Mouse (Mus musculus): ENCODE measurements at regions not wholly inside any gene's neighbourhood (a gene's known extent, or its start where the extent isn't known, plus 50 kb on each side); places are given as distances from the start of the nearest gene placed in this dataset.
A peak's percentile ranks its signal among the peaks of the same experiment; 100 is the strongest.

DNA sequence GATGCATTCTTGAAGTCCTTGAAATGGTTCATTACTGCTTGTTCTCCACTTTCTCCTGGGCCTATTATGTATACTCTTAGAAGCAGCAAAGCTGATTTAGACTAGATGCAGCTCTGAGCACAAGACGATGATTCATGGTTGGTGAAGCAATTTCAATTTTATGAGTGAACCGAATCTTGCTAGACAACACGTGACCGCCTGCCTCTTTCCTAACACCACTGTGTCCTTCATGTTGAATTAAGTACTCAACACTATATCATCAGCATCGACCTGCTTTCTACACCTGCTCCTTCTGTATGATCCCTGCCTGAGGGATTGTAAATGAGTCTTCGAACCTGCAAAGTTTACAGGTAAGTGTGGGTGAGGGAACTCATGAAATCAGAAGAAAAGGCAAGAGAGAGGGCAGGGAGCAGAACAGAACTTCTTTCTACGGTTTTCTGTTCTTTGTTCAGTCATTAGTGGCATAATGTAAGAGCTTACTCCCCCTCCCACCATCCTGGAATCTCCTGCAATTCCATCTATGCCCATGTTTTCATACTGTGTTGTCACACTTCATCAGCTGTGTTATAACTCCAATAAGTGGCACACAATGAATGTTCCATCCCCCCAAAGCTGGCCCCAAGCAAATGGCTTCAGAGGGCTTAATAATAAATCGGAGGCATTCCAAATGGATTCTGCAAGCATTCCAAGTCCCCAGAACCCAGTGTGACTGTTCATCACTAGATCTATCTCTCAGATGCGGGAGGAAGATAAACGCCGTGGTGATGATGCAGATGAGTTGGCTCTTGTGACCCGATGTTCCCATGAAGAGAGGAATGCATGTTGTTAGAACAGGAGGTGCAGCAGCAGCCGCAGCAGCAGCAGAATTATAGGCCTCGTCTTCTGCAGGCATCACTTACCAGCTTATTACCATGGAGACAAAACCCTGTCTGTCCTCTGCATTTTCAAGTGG is 224.2 kb upstream of the Serp2 start:
- DNase-seq: peak; percentile 10

DNA sequence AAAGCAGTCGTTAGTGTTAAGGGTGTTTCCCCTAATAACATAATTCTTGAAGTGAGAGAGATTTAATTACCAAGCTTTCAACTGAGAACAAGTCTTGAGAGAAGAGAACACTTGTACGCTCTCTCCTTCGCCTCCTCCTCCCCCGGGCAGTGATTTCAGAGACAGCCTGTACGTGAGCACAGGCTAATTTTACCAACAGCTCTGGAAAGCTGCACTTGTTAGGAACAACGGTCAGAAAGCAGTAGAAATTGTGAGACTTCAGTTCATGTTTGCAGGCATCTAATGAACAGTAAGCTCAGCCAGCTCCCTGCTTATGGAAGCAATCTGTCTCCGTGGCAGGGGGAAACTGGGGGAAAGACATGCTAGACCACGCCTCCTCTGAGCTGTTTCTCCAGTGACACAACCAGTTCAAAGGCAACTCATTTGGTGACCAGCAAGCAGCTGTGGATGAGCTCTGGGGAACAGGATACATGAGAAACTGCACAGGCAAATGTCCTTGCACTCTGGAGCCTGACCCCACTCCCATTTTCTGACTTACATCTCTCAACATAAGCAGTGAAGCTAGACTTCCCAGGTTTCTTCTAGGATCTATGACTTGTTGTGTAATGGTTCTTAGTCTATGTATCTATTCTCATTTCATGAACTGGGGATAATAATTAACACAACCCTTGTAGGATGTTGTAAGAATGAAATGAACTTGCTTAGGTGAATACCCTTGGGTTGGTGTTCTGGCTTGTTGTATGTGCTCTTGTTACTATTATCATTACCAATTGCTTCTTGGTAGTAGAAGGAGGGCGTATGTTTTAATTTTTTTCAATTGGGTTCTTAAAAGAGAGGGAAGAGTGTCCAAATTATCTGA is 222.1 kb upstream of the Serp2 start:
- DNase-seq: peak; percentile 24

DNA sequence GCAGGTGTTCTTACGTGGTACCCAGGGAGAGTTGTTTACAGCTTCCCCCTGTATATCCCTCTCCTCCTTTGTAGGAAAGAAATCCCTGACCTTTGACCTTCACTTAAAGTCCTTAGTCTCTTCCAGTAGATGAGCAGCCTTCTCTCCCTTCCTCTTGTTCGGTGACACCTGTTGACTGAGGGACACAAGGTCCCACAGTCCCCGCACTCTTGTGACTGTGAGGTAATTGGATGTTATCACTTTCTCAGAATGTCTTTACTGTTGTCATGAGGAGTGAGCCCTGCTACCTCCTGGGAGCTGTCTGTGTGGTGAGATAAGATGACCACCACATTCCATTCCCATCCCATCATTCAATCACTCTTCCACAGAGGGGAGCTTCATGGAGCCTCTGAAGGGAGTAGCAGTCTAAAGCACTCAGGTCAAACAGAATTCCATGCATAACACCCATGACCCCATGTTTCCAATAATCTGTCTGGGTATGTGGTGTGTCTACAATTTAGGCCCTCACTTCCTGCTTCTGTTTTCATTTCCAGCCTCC is 218.8 kb upstream of the Serp2 start:
- no peak for DNase-seq

- DNase-seq: no peak
Measured at GRCm38 (mm10) chr14:76772781-76773438, 216.2 kb upstream of the Serp2 start.

DNA sequence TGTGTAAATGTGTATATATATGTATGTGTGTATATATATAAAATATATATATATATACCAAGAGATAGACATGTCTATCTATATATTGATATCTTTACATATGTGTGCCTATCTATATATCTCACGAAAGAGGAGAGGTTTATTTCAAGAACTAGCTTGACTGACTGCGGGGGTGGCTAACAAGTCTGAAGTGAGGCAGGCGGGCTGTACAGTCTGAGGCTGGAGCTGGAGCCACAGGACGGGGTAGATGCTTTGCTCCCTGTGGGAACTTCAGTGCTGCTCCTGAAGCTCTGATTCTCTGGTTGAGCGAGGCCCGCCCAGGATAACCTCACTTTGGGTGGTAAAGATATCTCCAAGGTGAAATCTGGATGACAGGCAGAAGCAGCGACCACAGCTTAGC is 213.4 kb upstream of the Serp2 start:
- DNase-seq: no peak

- no peak for DNase-seq
Measured at GRCm38 (mm10) chr14:76767301-76767700, 210.6 kb upstream of the Serp2 start.

DNA sequence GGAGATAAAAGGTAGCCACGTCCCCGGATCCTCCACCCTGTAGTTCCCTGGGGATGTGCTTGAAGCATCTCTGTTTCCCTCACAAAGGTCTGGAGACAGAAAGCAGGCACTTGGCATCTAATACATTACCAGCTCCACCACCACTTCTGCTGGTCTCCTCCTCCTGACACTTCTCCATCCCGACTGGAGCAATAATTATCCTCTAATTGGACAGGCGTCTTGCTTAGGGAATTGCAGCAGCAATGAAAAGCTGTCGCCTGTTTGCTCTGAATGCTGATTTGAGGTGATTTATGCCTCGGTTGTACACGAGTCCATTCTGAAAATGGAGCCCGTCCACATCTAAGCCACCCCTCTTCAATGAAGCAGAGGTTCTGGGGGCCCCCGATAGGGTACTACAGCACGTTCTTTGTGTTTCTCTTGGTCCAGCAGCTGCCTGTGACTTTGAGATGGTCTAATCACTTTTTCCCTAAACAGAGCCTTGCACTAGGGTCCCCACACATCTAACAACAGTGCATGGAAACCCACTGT is 209.6 kb upstream of the Serp2 start:
- no peak for DNase-seq

DNA sequence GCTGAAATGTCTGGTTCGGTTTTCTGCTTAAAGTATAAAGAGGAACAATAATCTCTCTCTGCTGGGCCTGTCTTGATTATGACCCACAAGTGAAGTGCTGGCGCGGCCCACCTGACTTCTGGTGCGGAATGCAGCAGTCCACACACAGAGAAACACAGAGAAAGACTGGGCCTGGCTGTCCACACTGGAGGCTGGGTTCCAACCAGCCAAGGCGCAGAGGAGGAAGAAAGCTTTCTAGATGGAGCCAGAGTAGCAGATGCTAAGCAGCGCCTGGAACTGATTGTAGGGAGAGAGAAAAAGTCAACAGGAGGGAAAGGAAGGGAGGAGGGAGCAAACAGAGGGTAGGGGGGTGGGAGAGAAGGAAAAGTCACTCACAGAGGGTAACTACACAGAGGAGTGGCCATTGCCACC is 208.4 kb upstream of the Serp2 start:
- DNase-seq: no peak

DNA sequence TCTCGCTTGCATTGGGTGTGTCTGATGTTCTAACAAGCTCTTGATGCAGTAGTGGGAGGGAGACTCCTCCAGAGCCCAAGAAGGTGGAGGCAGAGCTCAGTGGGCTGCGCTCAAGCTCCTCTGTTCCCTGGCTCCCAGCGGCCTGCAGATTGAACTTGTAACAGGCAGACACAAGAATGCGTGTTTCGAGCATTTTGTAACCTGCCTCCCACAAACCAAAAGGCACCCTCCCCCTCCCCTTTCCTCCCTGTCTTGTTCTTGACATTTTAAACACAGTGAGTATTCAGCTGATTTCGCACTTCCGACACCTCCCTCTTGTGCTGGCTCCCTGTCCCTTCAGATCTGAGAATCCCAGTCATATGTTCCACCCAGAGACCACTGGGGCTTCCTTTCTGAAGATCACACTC is 207.7 kb upstream of the Serp2 start:
- DNase-seq: peak; percentile 60

DNA sequence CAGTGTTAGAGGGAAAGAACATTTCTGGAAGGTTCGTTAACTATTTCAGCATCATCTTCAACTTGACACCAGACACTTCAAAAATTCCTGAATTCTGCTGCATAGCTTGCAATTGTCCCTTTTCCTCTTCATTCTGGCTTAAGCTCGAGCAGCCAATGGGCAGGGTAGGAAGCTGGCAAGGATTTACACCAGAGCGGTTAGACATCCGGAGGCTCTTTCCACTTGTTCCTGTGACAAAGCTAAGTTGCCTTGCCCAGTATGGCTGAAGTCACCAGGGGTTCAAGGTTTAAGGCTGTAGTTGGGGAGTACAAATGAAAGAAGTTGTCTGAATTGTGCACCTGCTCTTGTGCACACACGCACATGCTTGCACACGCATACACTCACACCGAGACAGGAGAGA is 206.8 kb upstream of the Serp2 start:
- no peak for DNase-seq

DNA sequence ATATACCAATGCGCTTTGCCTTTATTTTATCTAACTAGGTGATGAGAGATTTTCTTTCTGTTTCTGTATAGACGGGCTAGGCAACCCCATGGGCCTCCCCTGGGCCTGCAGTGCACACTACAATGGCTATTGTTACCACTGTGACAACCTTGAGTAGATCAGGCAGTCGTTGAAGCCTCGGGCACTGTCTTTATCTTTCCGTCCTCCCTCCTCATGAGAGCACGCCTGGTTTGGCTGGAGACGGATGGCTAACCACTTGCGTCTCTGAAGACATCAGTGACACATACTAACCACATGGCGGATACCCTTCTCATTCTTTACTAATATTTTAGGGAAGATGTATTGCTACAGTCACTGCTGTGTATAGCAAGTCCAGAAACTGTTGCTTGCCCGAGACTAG is 206.1 kb upstream of the Serp2 start:
- DNase-seq: no peak

- no peak for DNase-seq
Measured at GRCm38 (mm10) chr14:76761691-76762090, 205.0 kb upstream of the Serp2 start.

DNA sequence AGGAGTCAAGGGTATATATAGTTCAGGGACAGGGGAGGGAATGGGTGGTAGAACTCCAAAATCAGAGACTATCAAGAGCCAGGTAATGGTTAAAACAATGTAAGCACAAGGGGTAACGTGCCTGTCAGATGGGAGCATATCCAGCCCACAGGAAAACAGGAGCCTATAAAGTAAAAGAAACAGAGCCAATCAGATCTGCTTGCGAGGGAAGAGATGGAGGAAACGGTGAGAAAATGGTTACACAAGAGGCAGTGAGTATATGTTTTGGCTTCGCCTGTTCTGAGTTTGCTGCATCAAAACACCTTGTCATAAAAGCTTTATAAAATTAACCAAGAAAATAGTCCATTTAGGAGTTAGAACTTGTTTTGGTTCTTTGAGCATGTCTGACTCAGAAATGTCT is 204.6 kb upstream of the Serp2 start:
- DNase-seq: no peak

DNA sequence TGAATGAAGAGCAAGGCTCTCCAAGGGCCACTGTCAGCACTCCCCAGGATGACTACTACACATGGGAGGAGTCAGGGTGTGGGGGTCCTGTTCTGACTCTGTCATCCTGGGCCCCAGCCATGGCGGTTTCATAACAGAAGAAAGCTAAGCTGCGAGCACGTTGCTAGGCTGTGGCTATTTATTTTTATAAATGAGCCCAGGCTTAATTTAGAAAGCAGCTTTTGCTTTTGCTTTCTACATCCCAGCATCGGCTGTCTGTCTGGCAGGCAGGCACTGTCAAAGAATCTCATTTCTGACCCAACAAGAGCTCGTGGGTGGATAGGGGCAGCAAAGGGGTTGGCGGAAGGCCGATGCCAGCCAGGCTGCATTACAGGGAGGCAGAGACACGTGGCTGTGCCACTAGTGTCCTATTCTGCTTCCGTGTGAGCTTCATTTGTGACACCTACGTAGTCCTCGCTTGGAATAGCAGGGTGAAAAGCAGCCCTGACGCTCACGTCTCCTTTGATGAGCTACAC is 203.9 kb upstream of the Serp2 start:
- DNase-seq: peak; percentile 74

DNA sequence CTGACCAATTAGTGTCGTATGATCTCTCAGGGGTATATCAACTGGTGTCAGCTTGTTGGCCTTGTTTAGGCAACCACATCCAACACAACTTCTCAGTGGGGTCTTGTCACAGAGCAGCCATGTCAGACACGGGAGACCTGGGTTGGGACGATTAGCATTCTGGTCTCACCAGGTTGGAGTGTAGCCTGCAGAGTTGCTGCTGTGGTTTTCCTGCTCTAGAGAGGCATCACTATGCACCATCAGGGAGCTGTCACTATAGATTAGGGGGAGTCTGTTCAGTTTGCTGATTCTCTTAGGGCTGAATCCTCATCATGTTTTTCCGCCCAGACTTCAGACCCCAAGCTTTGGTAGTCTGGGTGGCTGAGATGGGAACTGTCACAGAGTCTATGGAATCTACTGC is 202.7 kb upstream of the Serp2 start:
- DNase-seq: no peak

DNA sequence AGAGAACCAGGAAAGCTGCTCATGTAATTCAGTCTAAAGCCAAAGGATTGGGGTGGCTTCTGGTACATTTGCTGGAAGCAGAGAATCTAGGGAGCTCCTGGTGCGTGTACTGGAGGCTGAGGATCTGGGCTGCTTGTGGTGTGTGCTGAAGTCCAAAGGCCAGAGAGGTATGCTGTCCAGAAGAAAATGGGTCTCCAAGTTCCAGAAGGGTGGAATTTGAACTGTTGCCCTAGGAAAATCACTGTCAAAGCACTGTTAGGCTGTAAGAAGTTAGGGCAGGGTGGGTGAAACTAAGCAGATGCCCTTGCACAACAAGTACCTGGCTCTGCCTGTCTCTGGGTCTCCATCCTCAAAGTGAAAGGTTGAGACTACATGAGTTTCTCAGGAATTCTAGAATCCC is 201.9 kb upstream of the Serp2 start:
- no peak for DNase-seq

DNA sequence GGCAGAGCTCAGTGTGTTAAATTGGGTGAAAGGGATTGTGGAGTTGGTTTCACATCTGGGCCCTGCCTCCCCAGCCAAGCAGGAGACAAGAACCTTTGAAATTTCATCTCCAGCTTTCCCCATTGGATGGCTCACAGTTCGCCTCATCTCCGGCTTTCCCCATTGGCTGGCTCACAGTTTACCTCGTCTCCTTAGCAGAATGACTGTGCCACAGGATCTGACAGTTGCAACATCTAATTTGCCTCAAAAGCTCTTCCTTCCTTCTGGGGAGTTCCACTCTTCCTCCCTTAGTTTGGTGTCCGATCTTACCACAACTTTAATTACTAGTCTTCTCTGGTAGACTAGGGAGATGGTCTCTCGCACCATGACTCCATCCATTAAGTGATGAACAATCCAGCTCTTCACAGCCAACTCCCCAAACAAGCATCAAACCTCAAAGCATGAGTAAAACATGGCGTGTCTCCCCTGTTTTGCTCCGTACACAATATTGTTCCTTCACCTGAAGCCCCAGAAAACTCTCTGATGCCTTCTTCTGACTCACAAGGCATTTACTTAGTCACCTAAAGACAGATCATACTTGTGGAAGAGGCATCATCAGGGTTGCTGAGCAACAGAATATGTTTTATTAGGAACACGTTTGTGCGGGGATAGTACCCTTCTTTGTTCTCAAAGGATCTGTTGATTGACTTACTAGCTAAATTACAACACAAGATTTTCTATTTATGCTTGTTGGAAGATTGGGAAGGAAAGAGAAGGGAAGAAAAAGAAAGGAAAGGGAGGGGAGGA is 199.1 kb upstream of the Serp2 start:
- DNase-seq: no peak

DNA sequence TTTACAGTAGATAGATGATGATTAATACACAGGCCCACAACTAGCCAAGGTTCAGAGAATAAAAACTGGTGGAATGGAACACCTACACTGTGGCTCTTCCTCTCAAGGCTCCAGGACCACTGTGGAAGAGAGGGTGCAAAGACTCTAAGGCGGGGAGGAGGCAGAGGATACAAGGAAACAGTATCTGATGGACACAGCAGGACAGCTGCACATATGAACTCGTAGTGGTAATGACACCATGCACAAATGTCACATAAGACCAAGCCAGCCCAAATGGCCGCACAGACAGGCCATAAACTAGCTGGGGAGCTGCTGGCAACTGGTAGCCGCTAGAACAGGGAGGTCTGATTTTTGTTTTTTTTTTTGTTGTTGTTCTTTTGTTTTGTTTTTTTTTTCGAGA is 197.0 kb upstream of the Serp2 start:
- no peak for DNase-seq

DNA sequence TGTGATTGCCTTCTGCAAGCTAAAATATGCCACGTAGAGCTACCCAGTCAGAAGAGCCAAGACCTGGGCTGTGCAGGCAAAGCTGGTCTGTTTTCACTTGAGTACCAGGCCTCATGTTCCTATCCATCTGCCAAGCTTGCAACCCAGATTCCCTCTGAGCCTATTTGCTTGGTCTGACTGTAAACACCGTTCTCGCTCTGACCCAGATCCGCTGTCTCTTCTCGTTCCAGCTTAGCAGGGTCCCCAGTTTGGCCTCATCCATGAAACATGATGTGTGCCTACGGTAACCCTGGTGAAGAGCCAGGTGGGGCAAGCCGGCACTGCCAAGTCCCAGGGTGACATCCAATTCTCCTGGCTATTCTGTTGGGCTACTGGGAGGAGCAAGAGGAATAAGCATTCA is 192.5 kb upstream of the Serp2 start:
- no peak for DNase-seq

DNA sequence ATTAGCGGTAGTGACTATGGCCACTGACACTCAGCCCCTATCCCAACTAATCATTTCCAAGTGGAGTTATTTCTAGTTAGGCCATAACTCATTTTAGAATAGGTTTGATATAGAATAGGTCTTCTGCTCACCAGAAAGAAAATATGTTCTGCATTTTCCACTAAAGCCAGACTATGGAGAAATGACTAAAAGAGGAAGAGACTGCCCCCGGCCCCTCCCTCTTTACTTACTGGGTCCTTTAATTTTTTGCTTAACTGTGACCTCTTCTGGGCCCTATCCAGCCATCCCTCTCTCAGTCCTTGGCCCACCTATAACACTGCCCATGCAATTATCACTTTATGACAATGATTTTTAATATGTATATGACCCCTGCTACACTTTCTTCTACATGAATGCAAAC is 192.0 kb upstream of the Serp2 start:
- DNase-seq: no peak

GRCm38 (mm10) chr14:76747814-76748213 is 191.1 kb upstream of the Serp2 start:
- no peak for DNase-seq

- DNase-seq: no peak
Measured at GRCm38 (mm10) chr14:76746282-76746681, 189.6 kb upstream of the Serp2 start.

Data from lung, postnatal 14 days (tissue).